Mouse (Mus musculus): ENCODE results near the gene Fmnl2.

Fmnl2 gene

GRCm38 (mm10) chr2:52862760-52863124 lies 5.1 kb downstream of the Fmnl2 start:
- no peak for DNase-seq (ENCODE audit: low read depth, low spot score)

- DNase-seq (ENCODE audit: low read depth, low spot score), result no peak
These were observed 7.0 kb downstream of the Fmnl2 start for GRCm38 (mm10) chr2:52864635-52865034.

- no peak for DNase-seq (ENCODE audit: low read depth, low spot score)
These were observed 8.5 kb downstream of the Fmnl2 start for GRCm38 (mm10) chr2:52866151-52866550.

- DNase-seq (ENCODE audit: low read depth, low spot score), result no peak
These were observed 10.1 kb downstream of the Fmnl2 start for GRCm38 (mm10) chr2:52867781-52868180.

- no peak for DNase-seq (ENCODE audit: low read depth, low spot score)
These were observed 10.5 kb downstream of the Fmnl2 start for GRCm38 (mm10) chr2:52868181-52868580.

GRCm38 (mm10) chr2:52872636-52873035 lies 15.0 kb downstream of the Fmnl2 start:
- no peak for DNase-seq (ENCODE audit: low read depth, low spot score)

GRCm38 (mm10) chr2:52873276-52874063 lies 15.8 kb downstream of the Fmnl2 start:
- DNase-seq (ENCODE audit: low read depth, low spot score), result no peak

- DNase-seq (ENCODE audit: low read depth, low spot score), result no peak
These were observed 17.1 kb downstream of the Fmnl2 start for GRCm38 (mm10) chr2:52874721-52875120.

GRCm38 (mm10) chr2:52875801-52876200 lies 18.1 kb downstream of the Fmnl2 start:
- no peak for DNase-seq (ENCODE audit: low read depth, low spot score)

GRCm38 (mm10) chr2:52883401-52883800 lies 25.7 kb downstream of the Fmnl2 start:
- DNase-seq (ENCODE audit: low read depth, low spot score), result no peak

- DNase-seq (ENCODE audit: low read depth, low spot score), result no peak
These were observed 26.4 kb downstream of the Fmnl2 start for GRCm38 (mm10) chr2:52884082-52884481.

- no peak for DNase-seq (ENCODE audit: low read depth, low spot score)
These were observed 27.4 kb downstream of the Fmnl2 start for GRCm38 (mm10) chr2:52885071-52885470.

GRCm38 (mm10) chr2:52887281-52887680 lies 29.6 kb downstream of the Fmnl2 start:
- no peak for DNase-seq (ENCODE audit: low read depth, low spot score)

- DNase-seq (ENCODE audit: low read depth, low spot score), result no peak
These were observed 33.5 kb downstream of the Fmnl2 start for GRCm38 (mm10) chr2:52891115-52891514.

- DNase-seq (ENCODE audit: low read depth, low spot score), result no peak
These were observed 34.1 kb downstream of the Fmnl2 start for GRCm38 (mm10) chr2:52891744-52892143.

- DNase-seq (ENCODE audit: low read depth, low spot score), result no peak
These were observed 37.4 kb downstream of the Fmnl2 start for GRCm38 (mm10) chr2:52894983-52895621.

- DNase-seq (ENCODE audit: low read depth, low spot score), result no peak
These were observed 39.3 kb downstream of the Fmnl2 start for GRCm38 (mm10) chr2:52896995-52897394.

- DNase-seq (ENCODE audit: low read depth, low spot score), result no peak
These were observed 43.1 kb downstream of the Fmnl2 start for GRCm38 (mm10) chr2:52900780-52901179.

- DNase-seq (ENCODE audit: low read depth, low spot score), result no peak
These were observed 43.8 kb downstream of the Fmnl2 start for GRCm38 (mm10) chr2:52901300-52902013.

GRCm38 (mm10) chr2:52902456-52902855 lies 44.8 kb downstream of the Fmnl2 start:
- no peak for DNase-seq (ENCODE audit: low read depth, low spot score)

GRCm38 (mm10) chr2:52903228-52903963 lies 45.7 kb downstream of the Fmnl2 start:
- no peak for DNase-seq (ENCODE audit: low read depth, low spot score)

GRCm38 (mm10) chr2:52904526-52904925 lies 46.9 kb downstream of the Fmnl2 start:
- peak; percentile 42 for DNase-seq (ENCODE audit: low read depth, low spot score)
